Mouse (Mus musculus): ENCODE data around the gene Map3k6. TPM values are rescaled to one million over a fixed set of nuclear protein-coding genes. Genes with fewer than 3 reads are reported as not detected.

The Map3k6 gene
- polyA plus RNA-seq, 1 experiment, result 4.0 TPM

DNA sequence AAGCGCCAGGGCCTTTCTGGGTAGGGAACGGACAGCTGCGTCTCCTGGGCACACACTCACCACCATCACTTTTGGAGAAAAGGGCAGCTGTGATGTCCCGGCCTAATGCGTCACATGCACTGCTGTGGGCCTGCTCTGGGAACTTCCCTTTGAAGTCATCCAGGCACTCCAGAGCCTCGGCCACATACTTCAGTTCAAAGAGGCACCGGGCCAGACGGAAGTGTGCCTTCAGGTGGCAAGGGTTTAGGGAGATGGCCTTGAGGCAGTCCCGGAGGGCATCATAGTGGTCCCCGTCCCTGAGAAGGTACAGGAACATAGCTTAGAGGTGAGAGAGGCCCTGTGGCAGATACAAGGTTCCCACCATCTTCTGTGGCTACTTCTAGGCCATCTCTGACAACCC, 56.7 kb downstream of the Map3k6 start:
- WGBS, result 78% methylated on average over 10 of the region's 10 CpGs
- TF ChIP-seq POLR2A (IDR thresholded peaks at IDR 0.05; ENCODE audit: low read depth, low read length) (no peak), CTCF (IDR thresholded peaks at IDR 0.05; ENCODE audit: extremely low read depth, insufficient read depth, insufficient read length, insufficient replicate concordance) (no peak)
- no peak for DNase-seq (ENCODE audit: low read depth in 1 of 2, low spot score in 2 of 2)
- Histone ChIP-seq H3K4me3 (ENCODE audit: extremely low read depth, insufficient read depth, insufficient read length) (no peak overlapping the region), H3K4me1 (ENCODE audit: control insufficient read depth, insufficient read depth, insufficient read length) (no peaks in the 10 kb centered on the region), H3K27me3 (ENCODE audit: control insufficient read depth, insufficient read depth, low read length) (no peaks in the 10 kb centered on the region), H3K36me3 (ENCODE audit: control insufficient read depth, insufficient read depth, low read length) (peaks cover 22% of the 10 kb centered on the region), H3K27ac (ENCODE audit: insufficient read depth, low read length) (no peak overlapping the region)

DNA sequence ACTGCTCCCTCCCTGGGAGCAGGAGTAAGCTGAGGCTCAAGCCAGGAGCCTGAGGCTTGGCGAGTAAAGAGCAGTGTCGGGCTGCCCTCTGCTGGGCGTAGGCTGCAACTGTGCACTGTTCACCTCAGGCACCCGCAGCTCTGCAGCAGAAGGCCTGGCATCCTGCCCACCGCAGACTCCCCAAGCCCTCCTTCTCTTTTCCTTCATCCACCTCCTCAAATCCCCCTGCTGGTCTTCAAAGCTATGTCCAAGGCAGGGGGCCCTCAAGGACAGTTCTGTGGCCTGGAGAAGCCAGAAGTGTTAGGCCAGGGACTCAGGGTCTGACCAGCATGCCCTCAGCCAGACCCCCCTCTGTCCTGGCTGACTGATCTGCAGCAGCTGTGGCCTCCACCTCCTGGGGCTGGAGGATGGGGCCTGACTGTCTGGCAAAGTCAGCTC, 57.2 kb downstream of the Map3k6 start:
- H3K27ac ChIP-seq (ENCODE audit: insufficient read depth, low read length), result no peak overlapping the region
- peak in 1 of 2 experiments; percentile 64 for DNase-seq (ENCODE audit: low read depth in 1 of 2, low spot score in 2 of 2)
- WGBS, result 8% methylated on average over 5 of the region's 5 CpGs
- H3K36me3 ChIP-seq (ENCODE audit: control insufficient read depth, insufficient read depth, low read length), result peaks cover 22% of the 10 kb centered on the region
- H3K27me3 ChIP-seq (ENCODE audit: control insufficient read depth, insufficient read depth, low read length), result no peaks in the 10 kb centered on the region
- no peaks in the 10 kb centered on the region for H3K4me1 ChIP-seq (ENCODE audit: control insufficient read depth, insufficient read depth, insufficient read length)
- no peak overlapping the region for H3K4me3 ChIP-seq (ENCODE audit: extremely low read depth, insufficient read depth, insufficient read length)
- TF ChIP-seq POLR2A (IDR thresholded peaks at IDR 0.05; ENCODE audit: low read depth, low read length) (no peak), CTCF (IDR thresholded peaks at IDR 0.05; ENCODE audit: extremely low read depth, insufficient read depth, insufficient read length, insufficient replicate concordance) (peak; percentile 96)

DNA sequence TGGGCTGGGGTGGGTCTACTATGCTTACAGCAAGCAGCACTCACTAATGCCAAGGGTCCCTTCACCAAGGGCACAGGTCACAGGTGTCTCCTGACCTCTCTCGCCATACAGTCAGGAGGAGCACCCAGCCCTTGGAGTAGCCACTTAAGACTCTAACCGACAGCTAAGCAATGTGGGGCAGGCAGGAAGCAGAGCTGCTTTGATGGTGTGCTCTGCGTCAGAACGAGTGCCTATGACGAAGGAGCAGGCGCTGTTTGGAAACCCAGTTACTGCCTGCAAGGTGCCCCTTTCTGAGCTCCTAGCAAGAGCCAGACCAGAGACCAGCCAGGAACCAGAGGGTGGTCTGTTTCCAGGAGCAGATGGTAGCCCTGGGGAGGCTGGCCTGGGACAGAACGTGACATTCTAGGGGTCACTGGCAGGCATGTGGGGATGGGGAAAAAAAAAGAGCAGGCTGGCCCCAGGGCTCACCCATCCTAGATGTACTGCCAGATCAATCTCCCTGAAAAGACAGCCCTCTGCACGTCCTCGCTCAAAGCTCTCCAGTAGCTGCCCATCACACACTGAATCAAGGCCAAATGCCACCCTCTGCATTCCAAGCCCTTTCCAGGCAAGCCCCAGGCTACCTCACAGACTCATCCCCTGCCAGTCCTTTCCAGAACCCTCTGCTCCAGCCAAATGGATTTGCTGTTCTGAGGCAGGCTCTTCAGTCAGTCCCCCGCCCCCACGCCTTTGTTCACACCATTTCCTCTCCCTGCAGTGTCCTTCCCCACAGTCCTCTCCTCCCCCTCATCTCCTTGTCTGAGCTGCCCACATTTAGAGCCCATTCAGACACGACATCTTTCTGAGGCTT, 58.1 kb downstream of the Map3k6 start:
- no peak for DNase-seq (ENCODE audit: low read depth in 1 of 2, low spot score in 2 of 2)
- H3K27ac ChIP-seq (ENCODE audit: insufficient read depth, low read length), result no peak overlapping the region
- no peaks in the 10 kb centered on the region for H3K4me1 ChIP-seq (ENCODE audit: control insufficient read depth, insufficient read depth, insufficient read length)
- no peak for TF ChIP-seq CTCF (IDR thresholded peaks at IDR 0.05; ENCODE audit: extremely low read depth, insufficient read depth, insufficient read length, insufficient replicate concordance)
- no peak for TF ChIP-seq POLR2A (IDR thresholded peaks at IDR 0.05; ENCODE audit: low read depth, low read length)
- no peaks in the 10 kb centered on the region for H3K27me3 ChIP-seq (ENCODE audit: control insufficient read depth, insufficient read depth, low read length)
- H3K4me3 ChIP-seq (ENCODE audit: extremely low read depth, insufficient read depth, insufficient read length), result no peak overlapping the region
- peaks cover 23% of the 10 kb centered on the region for H3K36me3 ChIP-seq (ENCODE audit: control insufficient read depth, insufficient read depth, low read length)
- WGBS, result 69% methylated on average over 12 of the region's 12 CpGs

DNA sequence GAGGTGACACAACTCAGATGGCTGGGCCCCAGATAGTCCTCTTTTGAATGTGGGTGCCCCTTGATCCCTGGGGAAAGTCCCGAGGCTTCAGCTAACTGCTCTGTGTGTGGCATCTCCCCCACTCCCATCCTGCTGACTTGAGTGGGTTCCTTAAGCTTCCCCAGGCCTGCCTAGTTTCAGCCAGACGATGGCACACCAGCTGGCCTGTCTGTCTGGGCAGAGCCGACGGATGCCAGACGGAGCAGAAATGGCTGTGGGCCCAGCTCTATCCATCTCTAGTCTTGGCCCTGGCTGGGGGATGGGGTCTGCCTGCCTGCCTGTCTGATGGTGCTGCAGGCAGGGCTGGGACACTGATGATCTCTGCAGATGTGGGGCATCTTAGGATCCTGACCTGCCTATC, 59.1 kb downstream of the Map3k6 start:
- H3K4me3 ChIP-seq (ENCODE audit: extremely low read depth, insufficient read depth, insufficient read length), result no peak overlapping the region
- 85% methylated on average over 5 of the region's 5 CpGs for WGBS
- H3K27me3 ChIP-seq (ENCODE audit: control insufficient read depth, insufficient read depth, low read length), result no peaks in the 10 kb centered on the region
- peaks cover 21% of the 10 kb centered on the region for H3K36me3 ChIP-seq (ENCODE audit: control insufficient read depth, insufficient read depth, low read length)
- DNase-seq (ENCODE audit: low read depth in 1 of 2, low spot score in 2 of 2), result no peak
- no peaks in the 10 kb centered on the region for H3K4me1 ChIP-seq (ENCODE audit: control insufficient read depth, insufficient read depth, insufficient read length)
- no peak for TF ChIP-seq POLR2A (IDR thresholded peaks at IDR 0.05; ENCODE audit: low read depth, low read length)
- TF ChIP-seq CTCF (IDR thresholded peaks at IDR 0.05; ENCODE audit: extremely low read depth, insufficient read depth, insufficient read length, insufficient replicate concordance), result no peak
- no peak overlapping the region for H3K27ac ChIP-seq (ENCODE audit: insufficient read depth, low read length)

DNA sequence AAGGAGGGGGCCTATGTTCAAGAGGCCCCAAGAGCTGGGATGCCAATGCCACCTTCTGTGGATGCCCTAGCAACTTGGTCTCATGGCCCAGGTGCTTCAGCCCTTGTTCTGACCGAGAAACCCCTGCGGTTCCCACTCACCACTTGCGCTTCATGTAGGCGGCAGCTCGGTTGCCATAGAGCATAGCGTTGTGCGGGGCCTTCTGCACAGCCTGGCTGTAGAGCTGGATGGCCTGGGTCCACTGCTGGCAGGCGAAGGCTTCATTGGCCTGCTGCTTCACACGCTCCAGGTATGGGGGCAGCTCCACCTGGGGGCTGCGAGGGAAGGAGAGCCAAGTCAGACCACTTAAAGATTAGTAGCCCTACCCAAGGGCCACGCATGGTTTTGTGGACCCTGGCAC, 59.8 kb downstream of the Map3k6 start:
- peaks cover 20% of the 10 kb centered on the region for H3K36me3 ChIP-seq (ENCODE audit: control insufficient read depth, insufficient read depth, low read length)
- WGBS, result 97% methylated on average over 11 of the region's 11 CpGs
- no peaks in the 10 kb centered on the region for H3K27me3 ChIP-seq (ENCODE audit: control insufficient read depth, insufficient read depth, low read length)
- DNase-seq (ENCODE audit: low read depth in 1 of 2, low spot score in 2 of 2), result no peak
- H3K4me1 ChIP-seq (ENCODE audit: control insufficient read depth, insufficient read depth, insufficient read length), result no peaks in the 10 kb centered on the region
- H3K27ac ChIP-seq (ENCODE audit: insufficient read depth, low read length), result no peak overlapping the region
- no peak overlapping the region for H3K4me3 ChIP-seq (ENCODE audit: extremely low read depth, insufficient read depth, insufficient read length)
- no peak for TF ChIP-seq POLR2A (IDR thresholded peaks at IDR 0.05; ENCODE audit: low read depth, low read length)
- no peak for TF ChIP-seq CTCF (IDR thresholded peaks at IDR 0.05; ENCODE audit: extremely low read depth, insufficient read depth, insufficient read length, insufficient replicate concordance)

DNA sequence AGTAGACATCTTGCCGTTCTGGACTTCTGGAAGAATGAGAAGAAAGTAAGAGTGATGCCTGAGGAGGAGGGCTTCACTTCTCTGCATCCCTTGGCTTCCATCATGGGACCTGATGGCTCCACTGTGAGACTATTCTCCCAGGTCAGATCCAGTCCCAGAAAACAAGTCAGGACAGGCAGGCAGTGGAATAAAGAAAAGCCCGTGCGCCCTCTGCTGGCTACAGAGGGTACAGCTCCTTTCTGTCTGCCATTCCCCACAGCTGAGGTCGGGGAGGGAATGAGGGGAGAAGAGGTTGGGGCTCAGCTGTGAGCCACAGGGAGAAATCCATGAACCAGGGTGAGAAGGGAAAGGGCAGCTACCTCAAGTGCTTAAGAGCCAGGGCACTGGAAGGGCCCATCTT, 61.2 kb downstream of the Map3k6 start:
- Histone ChIP-seq H3K36me3 (ENCODE audit: control insufficient read depth, insufficient read depth, low read length) (peaks cover 17% of the 10 kb centered on the region), H3K27me3 (ENCODE audit: control insufficient read depth, insufficient read depth, low read length) (no peaks in the 10 kb centered on the region), H3K27ac (ENCODE audit: insufficient read depth, low read length) (no peak overlapping the region), H3K4me1 (ENCODE audit: control insufficient read depth, insufficient read depth, insufficient read length) (no peaks in the 10 kb centered on the region), H3K4me3 (ENCODE audit: extremely low read depth, insufficient read depth, insufficient read length) (no peak overlapping the region)
- 26% methylated on average over 4 of the region's 4 CpGs for WGBS
- TF ChIP-seq CTCF (IDR thresholded peaks at IDR 0.05; ENCODE audit: extremely low read depth, insufficient read depth, insufficient read length, insufficient replicate concordance) (peak; percentile 78; the same call in 1 of the 2 replicates), POLR2A (IDR thresholded peaks at IDR 0.05; ENCODE audit: low read depth, low read length) (no peak)
- peak in 1 of 2 experiments; percentile 43 for DNase-seq (ENCODE audit: low read depth in 1 of 2, low spot score in 2 of 2)

Other genes with a start within 250 kb of the Map3k6 start
- 24.3 and 25.1 TPM in 2 replicates for gene Ahdc1, start 229.6 kb upstream of the Map3k6 start, polyA plus RNA-seq (2012; rRNA removed)
- 76.2 and 87.6 TPM in 2 replicates for gene Wasf2, start 110.3 kb upstream of the Map3k6 start, polyA plus RNA-seq (2012; rRNA removed)
- 0.19 and 0.54 TPM in 2 replicates for gene Cd164l2, start 28.7 kb upstream of the Map3k6 start, polyA plus RNA-seq (2012; rRNA removed)
- gene Gpr3, start 28.3 kb upstream of the Map3k6 start, polyA plus RNA-seq (2012; rRNA removed), result 0.02 TPM in 1 of 2 replicates, not detected in the other
- 6.8 and 7.1 TPM in 2 replicates for gene Sytl1, start 22.3 kb downstream of the Map3k6 start, polyA plus RNA-seq (2012; rRNA removed)
- 58.0 and 61.0 TPM in 2 replicates for gene Tmem222, start 37.0 kb downstream of the Map3k6 start, polyA plus RNA-seq (2012; rRNA removed)
- gene Wdtc1, start 112.7 kb downstream of the Map3k6 start, polyA plus RNA-seq (2012; rRNA removed), result 33.0 and 33.3 TPM in 2 replicates
- 39.4 and 46.9 TPM in 2 replicates for gene Slc9a1, start 128.9 kb downstream of the Map3k6 start, polyA plus RNA-seq (2012; rRNA removed)
- gene Tent5b, start 239.3 kb downstream of the Map3k6 start, polyA plus RNA-seq (2012; rRNA removed), result 0.30 and 0.31 TPM in 2 replicates

Data from spleen, adult 2 months (tissue).